Mouse (Mus musculus) layer of hippocampus, adult 2 months (tissue): Measurements from ENCODE around the gene Hemgn. TPM values are rescaled to one million over a fixed set of nuclear protein-coding genes. Genes with fewer than 3 reads are reported as not detected.

Source experiments
- DNase-seq, 2 experiments: peaks; one replicate each; pipeline ENCODE4 v3.0.0; 2022; ENCODE audit warnings: low spot score in 2 of 2
- H3K27ac ChIP-seq: fragments of 200-600 bp; 2 replicates; pipeline ENCODE4 v1.8.1; 2022
- H3K4me3 ChIP-seq: fragments of 200-600 bp; 2 replicates; pipeline ENCODE4 v1.8.1; 2022; ENCODE audit warnings: mild to moderate bottlenecking
- CTCF ChIP-seq: fragments of 200-600 bp; conservative IDR thresholded peaks from 2 replicates; pipeline ENCODE4 v1.8.1; 2022; ENCODE audit warnings: antibody characterized with exemption, mild to moderate bottlenecking, moderate library complexity
- long read RNA-seq, 2 experiments: library from polyadenylated mRNA; stranded (forward); transcript quantifications; one replicate each; pipeline ENCODE4 v2.0.0; 2021; ENCODE audit warnings: borderline mapping rate in 2 of 2
- total RNA-seq, 2 experiments: library from RNA; stranded (reverse); gene quantifications; 2 replicates each; pipeline ENCODE4 v1.2.3; 2021

Gene Hemgn
- not detected for total RNA-seq
- long read RNA-seq, experiment 1, result 0 reads
- long read RNA-seq, experiment 2, result 0 reads

DNA sequence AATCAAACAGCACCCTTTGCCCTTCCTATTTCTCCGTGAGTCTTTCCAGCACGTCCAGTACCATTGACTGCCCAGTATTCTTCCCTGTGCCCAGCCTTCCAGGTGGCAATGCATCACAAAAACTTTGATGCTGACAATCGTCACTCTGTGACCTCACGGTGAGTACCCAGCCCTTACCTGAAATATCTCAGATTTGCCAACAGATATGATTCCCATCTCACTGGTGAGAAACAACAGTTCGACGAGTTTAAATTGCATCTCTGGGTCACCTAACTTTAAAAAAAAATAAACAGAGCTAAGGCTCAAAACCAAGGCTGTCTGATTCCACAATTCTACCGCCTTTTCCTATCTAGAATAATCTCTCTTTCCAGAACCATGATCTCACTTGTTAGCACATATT, at the start of gene Hemgn:
Gene Hemgn, minus strand, starts transcription at position 101 of the 400 bp plus-strand sequence.
- Histone ChIP-seq H3K27ac (no peak within 1 kb of the TSS), H3K4me3 (no peak within 1 kb of the TSS)
- TF ChIP-seq CTCF, result no peak
- no peak for DNase-seq

DNA sequence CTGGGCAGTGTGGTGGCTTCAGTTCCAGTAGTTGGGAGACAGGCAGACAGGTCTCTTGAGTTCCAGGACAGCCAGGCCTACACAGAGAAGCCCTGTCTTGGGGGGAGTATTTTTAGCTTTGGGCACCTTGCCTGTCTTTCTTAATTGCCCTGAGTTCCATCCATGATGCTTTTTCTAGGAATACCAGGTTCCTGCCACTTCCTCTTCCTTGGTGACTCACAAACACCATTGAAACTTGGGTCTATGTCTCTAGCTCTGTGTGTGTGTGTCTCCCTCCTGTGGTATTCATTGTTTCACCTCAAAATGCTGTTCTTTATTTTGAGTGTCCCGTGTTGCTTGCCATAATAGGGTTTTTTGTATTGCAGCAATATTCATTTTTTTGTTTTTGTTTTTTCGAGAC, 45.1 kb upstream of the Hemgn start:
- no peak overlapping the region for H3K27ac ChIP-seq
- TF ChIP-seq CTCF, result peak; percentile 25
- DNase-seq, result no peak

DNA sequence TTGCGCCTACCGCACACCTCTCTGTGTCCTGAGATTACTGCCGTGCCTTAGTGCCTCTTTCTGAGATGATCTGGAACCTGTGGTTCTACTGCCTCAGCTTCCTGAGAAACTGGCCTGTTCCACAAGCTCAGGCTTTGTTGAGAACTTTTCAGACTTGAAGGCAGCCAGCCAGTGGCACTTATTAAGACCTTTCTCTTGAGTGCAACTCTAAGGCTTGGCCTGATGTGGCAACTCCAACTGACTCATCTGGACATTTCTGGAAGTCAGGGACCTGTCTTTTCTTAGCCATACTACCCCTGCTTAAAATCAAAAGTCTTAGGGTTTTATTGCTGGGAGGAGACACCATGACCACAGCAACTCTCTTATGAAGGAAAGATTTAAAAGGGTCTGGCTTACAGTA, 43.9 kb upstream of the Hemgn start:
- H3K4me3 ChIP-seq, result no peak overlapping the region
- H3K27ac ChIP-seq, result no peak overlapping the region
- no peak for TF ChIP-seq CTCF
- no peak for DNase-seq

More for the DNA sequence above, 45.1 kb upstream of the Hemgn start:
- no peak overlapping the region for H3K4me3 ChIP-seq

DNA sequence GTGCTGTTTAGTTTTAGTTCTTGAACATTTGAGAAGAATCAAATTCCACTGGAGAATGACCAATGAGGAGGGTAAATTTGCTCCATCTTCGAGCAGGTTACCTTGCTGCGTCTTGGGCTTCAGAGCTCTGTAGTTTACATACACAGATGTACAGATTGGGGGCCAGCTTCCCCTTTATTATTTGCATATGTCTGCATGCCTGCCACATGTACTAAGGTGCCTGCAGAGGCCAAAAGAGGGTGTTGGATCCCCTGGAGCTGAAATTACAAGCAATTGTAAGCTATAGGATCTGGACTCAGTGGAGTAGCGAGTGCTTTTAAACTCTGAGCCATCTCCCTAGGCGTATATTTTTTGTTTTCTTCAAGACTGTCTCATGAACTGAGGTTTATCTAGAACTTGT, 43.5 kb upstream of the Hemgn start:
- H3K27ac ChIP-seq, result no peak overlapping the region
- TF ChIP-seq CTCF, result no peak
- no peak overlapping the region for H3K4me3 ChIP-seq
- DNase-seq, result no peak

DNA sequence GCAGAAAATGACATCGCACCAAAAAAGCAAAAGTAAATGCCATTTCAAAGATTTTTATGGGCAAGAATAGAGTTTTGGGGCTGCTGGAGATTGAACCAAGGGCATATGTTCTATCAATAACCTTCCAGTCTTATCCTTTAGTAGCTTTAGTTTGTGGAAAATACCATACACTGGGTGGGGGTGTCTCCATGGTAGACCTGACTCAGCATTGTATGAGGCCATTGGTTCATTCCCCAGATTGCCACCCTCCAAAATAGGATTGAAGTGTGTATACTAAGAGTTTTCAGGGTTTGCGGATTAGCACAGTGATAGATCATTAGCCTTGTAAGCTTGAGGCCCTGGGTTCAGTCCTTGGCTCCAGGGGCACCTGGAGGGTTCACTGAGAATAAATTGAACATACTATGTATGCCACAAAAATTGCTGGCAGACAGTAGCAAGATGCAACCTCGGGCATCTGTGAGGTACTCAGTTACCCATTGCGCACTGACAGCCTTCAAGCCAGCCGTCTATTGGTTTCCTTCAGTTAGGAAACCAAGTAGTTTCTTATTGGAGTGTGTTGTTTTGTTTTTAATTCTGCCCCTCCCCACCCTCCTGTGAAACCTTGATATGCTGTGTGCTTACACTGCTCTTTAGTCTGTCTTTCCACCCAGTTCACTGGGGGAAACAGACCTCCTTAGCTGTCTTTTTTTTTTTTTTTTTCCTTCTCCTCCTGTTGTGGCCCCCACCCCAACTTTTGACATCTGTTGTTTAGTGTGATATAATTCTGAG, 41.0 kb upstream of the Hemgn start:
- TF ChIP-seq CTCF, result no peak
- Histone ChIP-seq H3K4me3 (no peak overlapping the region), H3K27ac (peak overlapping the region; percentile 28)
- DNase-seq, result no peak

DNA sequence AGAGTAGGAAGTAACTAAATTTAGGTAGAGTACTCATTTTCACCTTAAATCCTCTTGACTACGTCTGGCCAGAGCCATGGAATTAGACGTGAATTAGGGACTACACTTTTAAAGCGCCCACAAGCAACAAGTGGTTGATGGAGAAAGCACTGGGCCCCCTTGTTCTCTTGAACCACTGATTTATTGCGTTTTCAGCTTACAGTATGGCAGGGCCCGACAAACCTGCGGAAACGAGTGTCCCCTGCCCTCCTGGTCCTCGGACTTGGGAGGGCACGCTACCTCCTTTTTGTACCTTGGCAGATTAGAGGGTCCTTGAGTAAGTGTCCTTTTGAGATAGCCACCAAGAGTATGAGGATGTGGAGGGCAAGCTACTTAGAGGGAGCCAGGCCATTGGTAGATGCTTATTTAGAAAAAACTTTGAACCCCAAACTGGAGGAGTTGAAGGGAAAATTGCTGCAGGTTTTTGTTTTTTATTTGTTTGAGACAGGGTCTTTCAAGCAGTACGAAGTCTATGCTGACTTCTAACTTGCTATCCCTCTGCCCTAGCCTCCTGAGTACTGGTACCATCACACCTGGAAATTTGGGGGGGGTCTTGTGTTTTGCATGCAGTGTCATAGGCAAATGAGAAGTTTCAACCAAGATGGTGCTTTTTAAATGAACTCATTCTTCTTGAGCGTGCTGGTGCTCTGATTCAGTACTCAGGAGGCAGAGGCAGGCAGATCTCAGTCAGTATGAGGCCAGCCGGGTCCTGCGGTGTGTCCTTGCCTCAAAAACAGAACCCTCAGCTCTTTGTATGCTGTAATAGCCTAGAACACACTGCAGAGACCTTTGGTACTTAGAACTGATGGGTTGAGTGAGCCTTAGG, 39.8 kb upstream of the Hemgn start:
- Histone ChIP-seq H3K27ac (peak overlapping the region; percentile 97; the same call in 1 of the 2 replicates), H3K4me3 (peak overlapping the region; percentile 87)
- DNase-seq, result no peak
- no peak for TF ChIP-seq CTCF

DNA sequence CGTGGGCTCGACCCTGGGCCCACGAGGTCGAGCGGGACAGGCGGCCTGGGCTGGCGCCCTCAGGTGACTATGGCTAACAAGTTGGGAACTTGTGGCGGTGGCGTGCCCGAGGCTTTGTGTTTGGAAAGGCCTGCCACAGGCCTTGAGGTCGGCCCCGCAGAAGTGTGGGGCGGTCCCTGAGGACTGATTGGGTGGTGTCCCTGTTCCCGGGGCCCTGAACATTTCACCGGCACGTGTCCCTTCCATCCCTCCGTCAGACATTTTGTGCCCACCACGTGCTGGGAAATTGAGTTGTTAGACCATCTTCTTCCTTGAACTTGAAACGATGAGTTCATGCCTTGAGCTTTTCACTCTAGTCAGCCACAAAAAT, 39.2 kb upstream of the Hemgn start:
- peak in 1 of 2 experiments; percentile 42 for DNase-seq
- peak overlapping the region; percentile 87 for H3K4me3 ChIP-seq
- peak overlapping the region; percentile 97 for H3K27ac ChIP-seq
- TF ChIP-seq CTCF, result no peak

DNA sequence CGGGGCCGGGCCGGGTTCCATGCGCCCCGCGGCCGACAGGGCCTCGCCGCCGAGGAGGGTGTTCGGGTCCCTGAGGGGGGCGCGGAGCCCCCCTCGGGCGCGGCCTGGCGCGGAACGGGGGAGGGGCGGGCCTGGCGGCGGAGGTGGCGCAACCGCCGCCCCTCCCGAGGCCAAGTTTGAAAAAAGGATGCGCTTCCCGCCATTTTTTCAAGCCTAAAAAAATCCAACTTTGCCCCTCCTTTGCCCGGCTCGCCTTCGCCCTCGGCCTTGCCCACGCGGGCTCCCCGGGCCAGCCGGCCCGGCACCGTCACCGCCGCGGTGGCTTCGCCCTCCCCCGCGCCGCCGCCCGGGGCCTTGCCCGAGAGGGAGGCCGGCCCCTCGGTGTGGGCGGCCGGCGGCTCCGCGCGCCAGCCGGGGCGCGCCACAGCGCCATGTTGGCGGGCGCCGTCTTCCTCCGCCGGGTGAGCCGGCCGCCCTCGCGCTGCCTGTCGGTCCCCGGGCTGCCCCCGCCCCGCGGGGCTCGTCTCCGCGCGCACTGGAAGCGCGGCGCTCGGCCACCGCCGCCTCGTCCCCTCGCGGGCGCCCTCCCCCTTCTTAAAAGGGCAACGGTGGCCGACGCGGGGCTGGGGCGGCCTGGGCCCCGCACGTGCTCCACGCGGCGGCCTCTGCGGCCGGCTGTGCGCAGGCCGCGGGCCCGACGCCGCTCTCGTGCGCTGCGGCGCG, 38.6 kb upstream of the Hemgn start:
- Histone ChIP-seq H3K27ac (peak overlapping the region; percentile 97), H3K4me3 (peak overlapping the region; percentile 87)
- no peak for TF ChIP-seq CTCF
- peak in 1 of 2 experiments; percentile 61 for DNase-seq

DNA sequence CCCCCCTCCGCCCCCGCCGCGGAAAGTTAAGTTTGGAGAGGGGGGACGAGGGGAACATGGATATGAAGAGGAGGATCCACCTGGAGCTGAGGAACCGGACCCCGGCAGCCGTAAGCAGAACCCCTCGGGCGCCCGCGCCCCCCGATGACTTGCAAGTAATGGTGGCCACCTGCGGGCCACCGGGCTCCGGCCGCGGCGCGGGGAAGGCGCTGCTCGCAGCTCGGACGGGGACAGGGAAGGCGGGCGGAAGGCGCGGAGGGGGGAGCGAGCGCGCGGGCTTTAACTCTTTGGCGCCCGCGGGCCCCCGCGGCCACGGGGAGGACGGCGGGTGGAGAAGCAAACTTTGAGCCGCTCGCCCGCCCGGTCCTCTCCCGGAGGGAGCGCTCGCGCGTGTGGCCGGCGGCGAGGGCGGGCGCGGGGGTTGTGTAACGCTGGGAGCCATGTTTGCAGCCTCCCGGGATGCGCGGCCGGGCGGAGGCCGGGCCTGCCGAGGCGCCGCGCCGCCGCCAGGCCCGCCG, 38.0 kb upstream of the Hemgn start:
- peak; percentile 31 to 40 for DNase-seq
- H3K27ac ChIP-seq, result peak overlapping the region; percentile 97
- H3K4me3 ChIP-seq, result peak overlapping the region; percentile 87
- TF ChIP-seq CTCF, result no peak

DNA sequence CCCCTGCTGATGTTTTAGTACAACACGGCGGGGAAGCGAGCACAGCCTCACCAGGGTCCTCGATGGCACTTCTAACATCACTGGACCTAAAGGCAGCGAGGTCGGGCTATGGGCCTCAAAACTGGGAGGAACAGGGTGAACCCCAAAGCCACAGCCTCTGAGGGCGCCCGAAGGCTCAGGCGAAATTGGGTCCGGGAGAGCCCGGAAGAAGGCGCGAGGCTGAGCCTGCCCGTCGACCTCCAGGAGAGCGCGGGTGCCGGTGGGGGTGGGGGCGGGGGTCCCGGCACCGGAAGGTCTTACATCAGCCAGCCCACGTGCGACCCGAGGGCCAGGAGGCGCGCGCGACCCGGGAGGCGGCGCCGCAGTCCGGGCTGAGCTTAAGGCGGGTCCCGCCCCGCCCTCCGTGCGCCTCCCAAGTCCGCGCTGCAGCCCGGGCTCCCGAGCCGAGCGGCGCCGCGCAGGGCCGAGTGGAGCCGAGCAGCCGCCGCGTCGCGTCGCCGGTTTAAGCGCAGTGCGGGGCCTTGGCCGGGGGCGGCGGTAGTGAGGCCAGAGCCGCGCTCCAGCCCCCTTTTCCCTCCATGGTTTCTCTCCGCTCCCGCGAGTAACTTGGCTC, 37.3 kb upstream of the Hemgn start, which contains the start of gene Anp32b:
Gene Anp32b, plus strand, starts transcription at position 384 of the 613 bp plus-strand sequence.
- TF ChIP-seq CTCF, result peak; percentile 81
- Histone ChIP-seq H3K4me3 (peak within 1 kb of the TSS; percentile 87), H3K27ac (peak within 1 kb of the TSS; percentile 97)
- DNase-seq, result peak; percentile 87 to 93

DNA sequence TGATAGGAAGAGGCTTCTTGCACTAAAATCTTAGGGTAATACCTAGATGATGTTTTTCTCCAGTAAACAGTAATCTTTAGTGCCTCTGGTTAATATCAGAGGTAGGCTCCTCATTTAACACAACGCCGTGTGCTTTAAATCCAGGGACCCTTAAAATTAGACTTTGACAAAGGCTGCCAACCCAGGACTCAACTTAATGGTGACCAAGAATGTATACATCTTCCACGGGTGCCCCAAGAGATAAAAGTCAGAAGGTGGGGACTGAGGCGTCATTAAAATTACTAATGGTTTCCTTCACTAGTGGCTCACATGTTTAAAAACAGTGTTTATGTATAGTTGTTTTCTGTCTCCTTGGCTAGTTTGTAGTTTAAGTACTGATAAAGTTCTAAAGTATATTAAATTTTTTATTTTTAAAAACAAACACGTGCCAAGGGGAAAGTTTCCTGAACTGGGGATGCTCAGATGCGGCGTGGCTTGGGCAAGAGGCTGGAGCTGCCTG, 36.8 kb upstream of the Hemgn start:
- Histone ChIP-seq H3K4me3 (peak overlapping the region; percentile 87), H3K27ac (peak overlapping the region; percentile 97)
- no peak for DNase-seq
- no peak for TF ChIP-seq CTCF

DNA sequence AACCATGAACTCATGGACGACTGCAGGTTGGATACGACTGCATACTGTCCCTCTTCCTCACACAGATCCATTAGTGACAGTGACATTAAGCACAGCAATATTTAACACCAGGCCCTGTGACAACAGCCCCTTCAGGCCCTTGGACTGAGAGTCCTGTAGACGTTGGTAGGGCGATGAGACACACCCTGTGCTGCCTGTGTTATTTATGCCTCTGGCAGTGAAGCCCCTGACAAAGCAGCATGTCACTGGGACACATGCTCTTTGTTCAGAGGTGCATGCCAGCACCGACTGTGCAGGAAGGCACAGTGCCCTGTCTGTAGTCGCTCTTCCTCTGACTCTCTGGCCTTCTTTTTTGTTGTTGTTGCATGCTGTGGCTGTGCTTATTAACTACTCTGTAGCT, 35.6 kb upstream of the Hemgn start:
- Histone ChIP-seq H3K27ac (no peak overlapping the region), H3K4me3 (no peak overlapping the region)
- no peak for TF ChIP-seq CTCF
- no peak for DNase-seq
